Mouse (Mus musculus) frontal cortex, adult (tissue): ENCODE measurements around the gene Cdca3.

Experiments used
- ATAC-seq: cut with Nextera tagmentation; 2 replicates; pipeline ENCODE4 v1.9.2; 2017; ENCODE audit warnings: mild to moderate bottlenecking, moderate library complexity, mixed read lengths; ENCODE audit not compliant: low TSS enrichment

Gene Cdca3

GRCm38 (mm10) chr6:124865766-124866362, 36.5 kb downstream of the Cdca3 start:
- ATAC-seq: no peak

GRCm38 (mm10) chr6:124866560-124866959, 37.2 kb downstream of the Cdca3 start:
- ATAC-seq: no peak

- ATAC-seq: no peak
Measured at GRCm38 (mm10) chr6:124874348-124874747, 45.0 kb downstream of the Cdca3 start.

- ATAC-seq: no peak
Measured at GRCm38 (mm10) chr6:124879390-124879789, 50.0 kb downstream of the Cdca3 start.

GRCm38 (mm10) chr6:124881821-124882220, 52.5 kb downstream of the Cdca3 start:
- ATAC-seq: no peak
